Mouse (Mus musculus): ENCODE measurements around the gene Slc35f6.

Gene Slc35f6

GRCm38 (mm10) chr5:30622177-30622840, 25.4 kb upstream of the Slc35f6 start:
- H3K36me3 ChIP-seq (ENCODE audit: insufficient read depth, low read length): no peaks in the 10 kb centered on the region
- H3K4me1 ChIP-seq (replicated peaks; ENCODE audit: low read depth, low read length): peaks cover 40% of the 10 kb centered on the region
- no peaks in the 10 kb centered on the region for H3K9me3 ChIP-seq (ENCODE audit: low read length)
- no peak for TF ChIP-seq POU5F1 (IDR thresholded peaks at IDR 0.05; ENCODE audit: borderline replicate concordance, low read length)
- TF ChIP-seq NANOG (IDR thresholded peaks at IDR 0.05; ENCODE audit: borderline replicate concordance, low read length): no peak
- no peak for TF ChIP-seq CTCF (conservative IDR thresholded peaks at IDR 0.05; ENCODE audit: low read length)
- peaks cover 79% of the 10 kb centered on the region for H3K27me3 ChIP-seq (ENCODE audit: insufficient read depth, low read length)
- peak overlapping the region; percentile 66 for H3K4me3 ChIP-seq (replicated peaks; ENCODE audit: low read length)

GRCm38 (mm10) chr5:30622841-30623185, 24.9 kb upstream of the Slc35f6 start:
- Histone ChIP-seq H3K4me3 (replicated peaks; ENCODE audit: low read length) (peak overlapping the region; percentile 66), H3K36me3 (ENCODE audit: insufficient read depth, low read length) (no peaks in the 10 kb centered on the region), H3K27me3 (ENCODE audit: insufficient read depth, low read length) (peaks cover 79% of the 10 kb centered on the region), H3K4me1 (replicated peaks; ENCODE audit: low read depth, low read length) (peaks cover 35% of the 10 kb centered on the region), H3K9me3 (ENCODE audit: low read length) (no peaks in the 10 kb centered on the region)
- no peak for TF ChIP-seq NANOG (IDR thresholded peaks at IDR 0.05; ENCODE audit: borderline replicate concordance, low read length)
- no peak for TF ChIP-seq POU5F1 (IDR thresholded peaks at IDR 0.05; ENCODE audit: borderline replicate concordance, low read length)
- no peak for TF ChIP-seq CTCF (conservative IDR thresholded peaks at IDR 0.05; ENCODE audit: low read length)

GRCm38 (mm10) chr5:30623380-30623779, 24.4 kb upstream of the Slc35f6 start:
- Histone ChIP-seq H3K27me3 (ENCODE audit: insufficient read depth, low read length) (peaks cover 75% of the 10 kb centered on the region), H3K9me3 (ENCODE audit: low read length) (no peaks in the 10 kb centered on the region), H3K4me3 (replicated peaks; ENCODE audit: low read length) (no peak overlapping the region), H3K36me3 (ENCODE audit: insufficient read depth, low read length) (no peaks in the 10 kb centered on the region), H3K4me1 (replicated peaks; ENCODE audit: low read depth, low read length) (peaks cover 30% of the 10 kb centered on the region)
- TF ChIP-seq NANOG (IDR thresholded peaks at IDR 0.05; ENCODE audit: borderline replicate concordance, low read length) (no peak), POU5F1 (IDR thresholded peaks at IDR 0.05; ENCODE audit: borderline replicate concordance, low read length) (no peak), CTCF (conservative IDR thresholded peaks at IDR 0.05; ENCODE audit: low read length) (no peak)

- peaks cover 26% of the 10 kb centered on the region for H3K4me1 ChIP-seq (replicated peaks; ENCODE audit: low read depth, low read length)
- peaks cover 73% of the 10 kb centered on the region for H3K27me3 ChIP-seq (ENCODE audit: insufficient read depth, low read length)
- no peak overlapping the region for H3K4me3 ChIP-seq (replicated peaks; ENCODE audit: low read length)
- TF ChIP-seq NANOG (IDR thresholded peaks at IDR 0.05; ENCODE audit: borderline replicate concordance, low read length) (no peak), POU5F1 (IDR thresholded peaks at IDR 0.05; ENCODE audit: borderline replicate concordance, low read length) (no peak), CTCF (conservative IDR thresholded peaks at IDR 0.05; ENCODE audit: low read length) (no peak)
- no peaks in the 10 kb centered on the region for H3K9me3 ChIP-seq (ENCODE audit: low read length)
- H3K36me3 ChIP-seq (ENCODE audit: insufficient read depth, low read length): no peaks in the 10 kb centered on the region
Observed at GRCm38 (mm10) chr5:30624311-30624710, 23.4 kb upstream of the Slc35f6 start.

- peaks cover 72% of the 10 kb centered on the region for H3K27me3 ChIP-seq (ENCODE audit: insufficient read depth, low read length)
- no peaks in the 10 kb centered on the region for H3K36me3 ChIP-seq (ENCODE audit: insufficient read depth, low read length)
- no peak for TF ChIP-seq POU5F1 (IDR thresholded peaks at IDR 0.05; ENCODE audit: borderline replicate concordance, low read length)
- H3K9me3 ChIP-seq (ENCODE audit: low read length): no peaks in the 10 kb centered on the region
- H3K4me3 ChIP-seq (replicated peaks; ENCODE audit: low read length): no peak overlapping the region
- H3K4me1 ChIP-seq (replicated peaks; ENCODE audit: low read depth, low read length): peaks cover 26% of the 10 kb centered on the region
Observed at GRCm38 (mm10) chr5:30624908-30625307, 22.8 kb upstream of the Slc35f6 start.

GRCm38 (mm10) chr5:30625379-30625778, 22.4 kb upstream of the Slc35f6 start:
- Histone ChIP-seq H3K27me3 (ENCODE audit: insufficient read depth, low read length) (peaks cover 75% of the 10 kb centered on the region), H3K4me1 (replicated peaks; ENCODE audit: low read depth, low read length) (peaks cover 25% of the 10 kb centered on the region), H3K4me3 (replicated peaks; ENCODE audit: low read length) (no peak overlapping the region), H3K9me3 (ENCODE audit: low read length) (no peaks in the 10 kb centered on the region), H3K36me3 (ENCODE audit: insufficient read depth, low read length) (no peaks in the 10 kb centered on the region)
- no peak for TF ChIP-seq CTCF (conservative IDR thresholded peaks at IDR 0.05; ENCODE audit: low read length)
- TF ChIP-seq POU5F1 (IDR thresholded peaks at IDR 0.05; ENCODE audit: borderline replicate concordance, low read length): no peak
- TF ChIP-seq NANOG (IDR thresholded peaks at IDR 0.05; ENCODE audit: borderline replicate concordance, low read length): no peak

- no peak for TF ChIP-seq NANOG (IDR thresholded peaks at IDR 0.05; ENCODE audit: borderline replicate concordance, low read length)
- no peak for TF ChIP-seq CTCF (conservative IDR thresholded peaks at IDR 0.05; ENCODE audit: low read length)
- no peak for TF ChIP-seq POU5F1 (IDR thresholded peaks at IDR 0.05; ENCODE audit: borderline replicate concordance, low read length)
- no peak overlapping the region for H3K4me3 ChIP-seq (replicated peaks; ENCODE audit: low read length)
- peaks cover 75% of the 10 kb centered on the region for H3K27me3 ChIP-seq (ENCODE audit: insufficient read depth, low read length)
- H3K9me3 ChIP-seq (ENCODE audit: low read length): no peaks in the 10 kb centered on the region
- H3K36me3 ChIP-seq (ENCODE audit: insufficient read depth, low read length): no peaks in the 10 kb centered on the region
- H3K4me1 ChIP-seq (replicated peaks; ENCODE audit: low read depth, low read length): peaks cover 14% of the 10 kb centered on the region
Observed at GRCm38 (mm10) chr5:30626331-30627105, 21.2 kb upstream of the Slc35f6 start.

GRCm38 (mm10) chr5:30628511-30628910, 19.2 kb upstream of the Slc35f6 start:
- H3K36me3 ChIP-seq (ENCODE audit: insufficient read depth, low read length): no peaks in the 10 kb centered on the region
- H3K4me1 ChIP-seq (replicated peaks; ENCODE audit: low read depth, low read length): no peaks in the 10 kb centered on the region; the same call in 1 of the 2 replicates
- no peak for TF ChIP-seq NANOG (IDR thresholded peaks at IDR 0.05; ENCODE audit: borderline replicate concordance, low read length)
- TF ChIP-seq CTCF (conservative IDR thresholded peaks at IDR 0.05; ENCODE audit: low read length): no peak
- TF ChIP-seq POU5F1 (IDR thresholded peaks at IDR 0.05; ENCODE audit: borderline replicate concordance, low read length): no peak
- H3K27me3 ChIP-seq (ENCODE audit: insufficient read depth, low read length): peaks cover 57% of the 10 kb centered on the region
- no peak overlapping the region for H3K4me3 ChIP-seq (replicated peaks; ENCODE audit: low read length)
- no peaks in the 10 kb centered on the region for H3K9me3 ChIP-seq (ENCODE audit: low read length)
